27 mouse cellular contexts compared by ENCODE assay signal in the genomic region with DNA sequence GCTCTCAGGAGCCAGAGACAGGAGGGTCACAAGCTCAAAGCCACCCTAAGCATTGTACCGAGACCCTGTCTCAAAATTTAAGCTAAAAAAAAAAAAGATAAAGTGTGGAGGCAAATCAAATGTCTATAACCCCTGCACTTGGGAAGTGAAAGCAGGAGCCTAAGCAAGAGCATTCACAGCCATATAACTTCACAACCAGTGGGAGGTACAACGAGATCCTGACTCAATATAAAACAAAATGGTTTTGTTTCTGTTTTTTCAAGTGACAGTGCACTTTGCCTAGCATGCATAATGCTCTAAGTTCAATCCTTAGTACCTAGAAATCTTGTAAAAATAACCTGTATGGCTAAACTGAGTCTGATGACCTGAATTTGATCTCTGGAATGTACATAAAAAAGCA. TPM values are rescaled to one million over a fixed set of nuclear protein-coding genes. Genes with fewer than 3 reads are reported as not detected.
DNase-seq lines count a peak whose midpoint lies in the region; ATAC-seq and TF ChIP-seq lines count a peak whose summit lies in the region.
"Had no signal": no experiment of that assay in that cellular context is flagged by ENCODE, and none has a peak within 500 bp of the region (broad histone marks: within the 10 kb centered on the region; RNA-seq: fewer than 3 reads in every experiment).

No protein-coding gene starts in this region.

- peak; percentile 68 for ATAC-seq in megakaryocyte, adult 5-6 weeks (ENCODE audit: poor library complexity, severe bottlenecking)
- ATAC-seq in forebrain, embryonic 15.5 days (replicated peaks) = no peak
- no peak for ATAC-seq in frontal cortex, adult (ENCODE audit: low TSS enrichment)
- ATAC-seq: CD4-positive, CD25-positive, alpha-beta regulatory T cell, adult 4 months; forebrain, embryonic 14.5 days; forebrain, postnatal 0 days had no signal

- H3K27me3 ChIP-seq in ES-Bruce4 (ENCODE audit: control insufficient read depth, insufficient read depth, low read length, poor library complexity, severe bottlenecking) = no peaks in the 10 kb centered on the region
- no peaks in the 10 kb centered on the region for H3K27me3 ChIP-seq in splenic B cell, adult 2 months (ENCODE audit: control insufficient read depth, insufficient read depth, low read length, poor library complexity, severe bottlenecking)
- no peaks in the 10 kb centered on the region for H3K27me3 ChIP-seq in forebrain, embryonic 15.5 days
- H3K27me3 ChIP-seq: CH12.LX; embryonic facial prominence, embryonic 13.5 days; embryonic facial prominence, embryonic 15.5 days; forebrain, embryonic 12.5 days had no signal

- WGBS in forebrain, embryonic 15.5 days = 93% methylated on average over 2 of the region's 2 CpGs

- H3K4me3 ChIP-seq in ES-Bruce4 (ENCODE audit: low read depth, low read length) = no peak overlapping the region
- H3K4me3 ChIP-seq in forebrain, embryonic 15.5 days = no peak overlapping the region
- H3K4me3 ChIP-seq: embryonic facial prominence, embryonic 13.5 days; embryonic facial prominence, embryonic 15.5 days; erythroblast, embryonic 14.5 days; forebrain, embryonic 10.5 days; forebrain, embryonic 12.5 days had no signal

- 0 out of 2 replicates have a peak overlapping the region, but pooled peaks have one; percentile 23 for H3K9ac ChIP-seq in ES-Bruce4 (ENCODE audit: low read depth, poor library complexity, severe bottlenecking)
- no peak overlapping the region for H3K9ac ChIP-seq in forebrain, embryonic 15.5 days (replicated peaks)
- H3K9ac ChIP-seq: embryonic facial prominence, embryonic 13.5 days; embryonic facial prominence, embryonic 15.5 days; forebrain, embryonic 12.5 days; forebrain, postnatal 0 days had no signal

- peaks cover 19% of the 10 kb centered on the region for H3K36me3 ChIP-seq in ES-Bruce4 (ENCODE audit: control insufficient read depth, insufficient read depth, low read length, poor library complexity, severe bottlenecking)
- H3K36me3 ChIP-seq in splenic B cell, adult 2 months (ENCODE audit: control insufficient read depth, insufficient read depth, low read length, poor library complexity, severe bottlenecking) = no peaks in the 10 kb centered on the region
- H3K36me3 ChIP-seq in forebrain, embryonic 15.5 days = no peaks in the 10 kb centered on the region; the same call in 1 of the 2 replicates

- H3K4me2 ChIP-seq in forebrain, embryonic 15.5 days (replicated peaks) = no peak overlapping the region
- H3K4me2 ChIP-seq: embryonic facial prominence, embryonic 13.5 days; embryonic facial prominence, embryonic 15.5 days; forebrain, embryonic 12.5 days had no signal

- TF ChIP-seq EP300 in ES-Bruce4 (IDR thresholded peaks at IDR 0.05; ENCODE audit: insufficient read depth, low read depth, low read length) = no peak

- peaks cover 5% of the 10 kb centered on the region for H3K4me1 ChIP-seq in ES-Bruce4 (ENCODE audit: control insufficient read depth, insufficient read depth, low read length)
- peaks cover 29% of the 10 kb centered on the region for H3K4me1 ChIP-seq in forebrain, embryonic 15.5 days
- H3K4me1 ChIP-seq: forebrain, embryonic 10.5 days; forebrain, embryonic 12.5 days had no signal

- no peak overlapping the region for H3K27ac ChIP-seq in ES-Bruce4 (ENCODE audit: insufficient read depth, low read length)
- H3K27ac ChIP-seq in forebrain, embryonic 15.5 days (replicated peaks) = no peak overlapping the region
- H3K27ac ChIP-seq: embryonic facial prominence, embryonic 13.5 days; embryonic facial prominence, embryonic 15.5 days; forebrain, embryonic 10.5 days; forebrain, embryonic 12.5 days had no signal

- peak; percentile 65 for DNase-seq in A20 (ENCODE audit: low read depth, low spot score)
- DNase-seq in splenic B cell, adult 2 months (ENCODE audit: low read depth, low spot score) = peak; percentile 29
- DNase-seq in thymus, postnatal 0 days (ENCODE audit: low spot score) = no peak
- DNase-seq: adrenal gland, adult 2 months; adrenal gland, postnatal 10 days; adrenal gland, postnatal 25 days; B cell, adult 2 months; cerebellum, adult 11 months; cerebellum, adult 18-20 months; cerebellum, adult 8-10 months; cerebellum, adult 9-11 months; cerebellum, postnatal 14 days; cerebellum, postnatal 36 days; embryo, embryonic 11 days; forebrain, postnatal 0 days had no signal

- no peak for TF ChIP-seq CTCF in ES-Bruce4 (IDR thresholded peaks at IDR 0.05; ENCODE audit: low read depth, low read length)

- no peaks in the 10 kb centered on the region for H3K9me3 ChIP-seq in ES-Bruce4 (replicated peaks; ENCODE audit: control insufficient read depth, insufficient read depth, low read length, poor library complexity, severe bottlenecking)
- H3K9me3 ChIP-seq in forebrain, embryonic 15.5 days = no peaks in the 10 kb centered on the region
- H3K9me3 ChIP-seq: embryonic facial prominence, embryonic 13.5 days; embryonic facial prominence, embryonic 15.5 days; forebrain, embryonic 10.5 days; forebrain, embryonic 12.5 days had no signal

- no peak for TF ChIP-seq POLR2A in ES-Bruce4 (IDR thresholded peaks at IDR 0.05; ENCODE audit: insufficient read depth, low read length)

RNA-seq across cellular contexts. Expression of a gene that starts 9.8 kb away (rescaled TPM):
- polyA plus RNA-seq in ES-Bruce4 (2011; ENCODE audit: insufficient read depth, insufficient read length, low read depth, missing spikeins) = 127 and 152 TPM in 2 replicates
- 84.9 and 95.7 TPM in 2 replicates for total RNA-seq in megakaryocyte, adult 5-6 weeks (2015)
- 71.7 and 94.6 TPM in 2 replicates for total RNA-seq in megakaryocyte, adult 5-6 weeks (2017)
- 18.2 and 18.8 TPM in 2 replicates for polyA plus RNA-seq in forebrain, embryonic 15.5 days (2015; fragmentation: Nextera tagmentation; extraction: Ambion mirVana)
- 12.3 and 13.7 TPM in 2 replicates for polyA plus RNA-seq in thymus, postnatal 0 days (2015; fragmentation: Nextera tagmentation; extraction: Ambion mirVana)
